Mouse (Mus musculus) frontal cortex, postnatal 10 days (tissue): ENCODE data around the gene Slc7a11.
A peak's percentile ranks its signal among the peaks of the same experiment; 100 is the strongest.
"Not testable (repeated sequence)": the region's sequence is repeated elsewhere in the genome, so short reads cannot be mapped to it uniquely, and the experiment has no call there.

ENCODE experiments used
- DNase-seq, 2 experiments: peaks; one replicate each; pipeline ENCODE4 v3.0.0; 2022; ENCODE audit warnings: low spot score in 2 of 2, mixed read lengths in 1 of 2

Gene Slc7a11

DNA sequence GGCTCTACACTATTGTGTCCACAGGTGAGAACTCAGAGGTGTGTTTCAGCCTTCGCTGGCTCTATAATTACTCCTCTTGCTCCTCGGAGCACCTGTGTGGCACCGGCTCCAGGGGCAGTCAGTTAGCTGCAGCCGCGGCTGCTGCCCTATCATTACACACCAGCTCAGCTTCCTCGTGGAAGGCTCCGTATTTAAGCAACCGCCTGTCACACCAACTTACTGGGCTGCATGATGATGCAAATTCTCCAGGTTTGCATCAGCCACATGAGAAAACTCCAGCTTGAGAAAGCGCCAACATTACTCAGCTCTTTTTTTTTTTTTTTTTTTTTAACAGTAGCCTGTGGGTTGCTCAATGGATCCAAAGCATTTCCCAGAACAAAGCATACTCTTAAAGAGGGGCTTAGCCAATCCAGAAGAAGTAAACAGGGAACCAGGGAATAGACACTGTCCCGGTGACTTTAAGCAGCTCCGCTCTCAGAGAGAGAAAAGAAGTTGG lies at the start of gene Slc7a11:
Slc7a11 (minus strand) TSS at position 194 of the 496 bp plus-strand sequence.
- no peak for DNase-seq

GRCm38 (mm10) chr3:50491678-50492077 lies 48.3 kb upstream of the Slc7a11 start:
- no peak for DNase-seq

- DNase-seq = no peak
These were observed 40.7 kb upstream of the Slc7a11 start for GRCm38 (mm10) chr3:50484076-50484475.

DNA sequence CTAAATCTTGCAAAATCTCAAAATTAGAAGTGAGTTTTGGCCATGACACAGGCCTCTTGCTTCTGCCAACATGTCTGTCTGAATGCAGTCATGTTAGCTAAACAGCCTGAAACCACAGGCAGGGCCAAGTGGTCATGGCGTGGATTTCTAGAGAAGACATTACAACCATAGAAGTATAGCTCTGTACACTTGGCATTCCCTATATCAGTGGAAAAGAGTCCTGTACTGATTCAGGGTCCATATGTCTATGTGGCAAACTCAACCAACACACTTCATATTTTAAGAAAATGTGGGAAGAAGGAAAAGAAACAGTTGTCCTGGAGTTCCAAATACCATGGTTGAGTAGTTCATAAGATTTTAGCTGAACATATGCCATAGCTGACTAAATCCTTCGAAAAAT lies 18.8 kb upstream of the Slc7a11 start:
- no peak for DNase-seq

DNA sequence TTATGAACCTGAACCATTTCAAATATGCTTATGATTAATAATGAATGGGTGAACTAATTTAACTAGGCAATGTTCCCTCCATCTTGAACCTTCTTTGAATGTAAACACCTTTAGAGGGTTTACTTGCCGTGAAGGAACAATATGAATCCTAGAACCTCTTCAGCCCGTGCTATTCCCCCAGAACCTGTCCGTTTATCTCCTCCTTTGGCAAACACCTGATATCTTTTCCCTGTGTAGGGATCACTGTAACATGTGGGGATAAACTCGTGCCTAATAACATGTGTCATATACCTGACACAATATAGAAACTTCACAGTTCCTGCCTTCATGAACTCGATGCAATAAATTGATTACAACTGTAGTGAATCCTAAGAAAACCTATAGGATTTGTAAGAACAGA lies 13.7 kb upstream of the Slc7a11 start:
- DNase-seq = no peak

- no peak for DNase-seq
These were observed 13.2 kb upstream of the Slc7a11 start for GRCm38 (mm10) chr3:50456564-50456963.

GRCm38 (mm10) chr3:50456023-50456422 lies 12.6 kb upstream of the Slc7a11 start:
- no peak for DNase-seq

- DNase-seq = no peak
These were observed 1.8 kb upstream of the Slc7a11 start for GRCm38 (mm10) chr3:50445050-50445775.

GRCm38 (mm10) chr3:50443942-50444341 lies 528 bp upstream of the Slc7a11 start:
- DNase-seq = no peak

GRCm38 (mm10) chr3:50442341-50443292 lies 797 bp downstream of the Slc7a11 start:
- DNase-seq = no peak

DNA sequence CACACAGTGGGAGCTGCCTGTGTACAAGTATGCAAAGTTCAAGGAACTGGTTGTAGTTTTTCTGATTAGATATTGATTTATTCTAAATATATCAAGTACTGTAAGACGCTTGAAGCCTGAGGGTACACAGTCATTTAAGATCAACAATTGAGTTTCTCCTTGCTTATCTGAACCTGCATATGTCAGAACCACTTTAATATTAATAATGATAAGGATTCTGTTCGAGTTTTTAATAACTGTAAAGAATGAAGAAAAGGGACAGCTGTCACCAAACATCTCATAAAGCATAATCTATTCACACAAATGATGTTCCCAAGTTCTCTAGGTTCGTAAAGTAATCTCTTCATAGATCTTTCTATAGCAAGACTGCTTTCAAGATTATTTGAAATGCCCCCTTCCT lies 2.1 kb downstream of the Slc7a11 start:
- no peak for DNase-seq

GRCm38 (mm10) chr3:50440409-50440808 lies 3.0 kb downstream of the Slc7a11 start:
- no peak for DNase-seq

GRCm38 (mm10) chr3:50439429-50439828 lies 4.0 kb downstream of the Slc7a11 start:
- DNase-seq = no peak

- no peak for DNase-seq
These were observed 4.7 kb downstream of the Slc7a11 start for GRCm38 (mm10) chr3:50438520-50439253.

DNA sequence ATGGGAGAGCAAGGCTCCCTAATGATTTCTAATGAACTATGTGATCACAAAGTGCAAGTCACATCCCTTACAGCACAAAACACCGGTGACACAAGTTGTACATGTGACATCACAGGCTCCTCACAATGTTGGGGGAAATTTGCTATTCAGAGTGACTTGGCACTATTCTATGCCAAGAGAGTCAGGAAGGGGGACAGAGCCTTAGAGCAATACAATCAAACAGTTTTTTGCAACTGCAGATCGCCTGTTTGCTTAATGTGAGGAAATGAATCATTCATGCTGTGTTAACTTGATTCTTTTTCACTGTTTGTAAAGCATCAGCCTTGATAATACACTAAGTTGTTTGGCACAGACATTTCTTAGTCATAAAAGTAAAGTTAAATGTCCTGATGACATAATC lies 5.3 kb downstream of the Slc7a11 start:
- not testable (repeated sequence) for DNase-seq

DNA sequence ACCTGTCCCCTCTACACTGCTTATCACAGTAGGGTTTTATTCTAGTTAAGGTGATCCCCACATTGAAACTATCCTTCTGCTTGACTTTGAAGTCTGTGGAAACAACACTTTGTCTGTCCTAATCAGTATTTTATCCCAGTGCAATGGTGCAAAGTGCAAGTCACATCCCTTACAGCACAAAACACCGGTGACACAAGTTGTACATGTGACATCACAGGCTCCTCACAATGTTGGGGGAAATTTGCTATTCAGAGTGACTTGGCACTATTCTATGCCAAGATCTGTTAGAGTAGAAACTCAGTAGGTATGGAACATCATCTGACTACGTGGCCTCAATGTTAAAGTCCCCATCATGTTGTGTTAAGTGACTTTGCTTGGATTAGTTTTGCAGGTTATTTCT lies 7.0 kb downstream of the Slc7a11 start:
- DNase-seq = not testable (repeated sequence)

DNA sequence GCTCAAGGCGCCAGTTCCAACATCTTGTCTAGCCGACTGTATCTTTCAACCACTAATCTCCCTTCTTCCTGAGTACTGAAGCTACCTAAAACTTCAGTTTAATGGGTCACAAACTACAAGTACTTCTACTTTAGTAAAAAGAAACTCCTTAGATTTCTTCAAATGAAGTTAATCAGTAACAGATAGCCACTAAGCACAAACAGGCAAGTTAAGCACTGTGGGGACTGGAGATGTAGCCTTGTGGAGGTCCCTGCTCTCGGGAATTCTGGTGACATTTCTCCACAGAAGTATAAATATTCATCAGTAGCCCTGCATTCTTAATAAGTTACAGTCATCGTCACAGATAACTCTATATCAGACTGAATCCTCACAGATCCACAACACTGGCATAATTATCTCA lies 9.6 kb downstream of the Slc7a11 start:
- no peak for DNase-seq

- no peak for DNase-seq
These were observed 12.6 kb downstream of the Slc7a11 start for GRCm38 (mm10) chr3:50430811-50431210.

- peak; percentile 43 to 67 for DNase-seq
These were observed 21.7 kb downstream of the Slc7a11 start for GRCm38 (mm10) chr3:50421480-50422277.

DNA sequence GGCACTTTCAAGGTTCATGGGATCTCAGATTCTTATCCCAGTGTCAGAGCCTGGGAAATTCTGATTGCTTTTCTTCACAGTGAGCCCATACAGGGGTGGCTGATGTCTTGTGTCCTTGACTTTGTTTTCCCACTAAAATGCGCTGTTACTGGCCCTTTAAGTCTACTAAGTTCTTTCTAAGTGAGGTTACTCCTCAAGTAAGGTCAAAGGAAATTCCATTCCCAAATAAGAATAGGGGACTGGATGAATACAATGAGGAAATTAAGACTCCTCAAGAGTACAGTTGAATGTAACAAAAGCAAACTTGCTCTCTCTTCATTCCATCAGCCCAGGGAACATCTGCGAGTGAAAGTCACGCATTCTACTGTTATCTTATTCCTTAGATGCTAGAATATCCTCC lies 24.3 kb downstream of the Slc7a11 start:
- no peak for DNase-seq

GRCm38 (mm10) chr3:50406771-50407170 lies 36.6 kb downstream of the Slc7a11 start:
- DNase-seq = no peak
